Mouse (Mus musculus) common myeloid progenitor, adult 5-6 weeks (primary cell): ENCODE results near the gene Olfr572. TPM values are rescaled to one million over a fixed set of nuclear protein-coding genes. Genes with fewer than 3 reads are reported as not detected.

Experiments used
- ATAC-seq: replicated peaks from 2 replicates; pipeline ENCODE4 v1.8.0; 2016; ENCODE audit warnings: low read depth, mild to moderate bottlenecking, moderate TSS enrichment, inconsistent platforms; ENCODE audit not compliant: poor library complexity, severe bottlenecking
- total RNA-seq: library from RNA; stranded (forward); fragments of 200-1000, 187-1606 nt; gene quantifications from 2 replicates; pipeline ENCODE4 v1.2.3, GENCODE M21; 2017

Olfr572 gene
- not detected in 2 replicates for total RNA-seq

- no peak for ATAC-seq
These were observed at the start of gene Olfr572 for GRCm38 (mm10) chr7:102924109-102924508. TSS of gene Olfr572 (plus strand) at chr7:102924409.

GRCm38 (mm10) chr7:102876822-102877221, 47.4 kb upstream of the Olfr572 start, which contains the start of gene Olfr568:
TSS of gene Olfr568 (plus strand) at chr7:102877122.
- no peak for ATAC-seq

GRCm38 (mm10) chr7:102890782-102891181, 33.4 kb upstream of the Olfr572 start, which contains the start of gene Olfr569:
TSS of gene Olfr569 (minus strand) at chr7:102890882.
- ATAC-seq: no peak

- no peak for ATAC-seq
These were observed 8.9 kb upstream of the Olfr572 start for GRCm38 (mm10) chr7:102915261-102915660.

- ATAC-seq: no peak
These were observed 7.8 kb upstream of the Olfr572 start for GRCm38 (mm10) chr7:102916405-102916804.

GRCm38 (mm10) chr7:102917032-102917875, 7.0 kb upstream of the Olfr572 start, which contains the start of gene Olfr571:
TSS of gene Olfr571 (minus strand) at chr7:102917536.
- ATAC-seq: no peak

GRCm38 (mm10) chr7:102919632-102920031, 4.6 kb upstream of the Olfr572 start:
- peak; percentile 95 for ATAC-seq

GRCm38 (mm10) chr7:102927105-102927504, 2.9 kb downstream of the Olfr572 start:
- peak; percentile 62; the same call in 1 of the 2 replicates for ATAC-seq

GRCm38 (mm10) chr7:102942475-102942874, 18.3 kb downstream of the Olfr572 start, which contains the start of gene Olfr573-ps1:
TSS of gene Olfr573-ps1 (minus strand) at chr7:102942575.
- no peak for ATAC-seq

- ATAC-seq: no peak
These were observed 19.2 kb downstream of the Olfr572 start for GRCm38 (mm10) chr7:102943417-102943816.

- ATAC-seq: no peak
These were observed 24.0 kb downstream of the Olfr572 start, which contains the start of gene Olfr574 for GRCm38 (mm10) chr7:102948167-102948566. TSS of gene Olfr574 (plus strand) at chr7:102948467.

GRCm38 (mm10) chr7:102950732-102951131, 26.5 kb downstream of the Olfr572 start:
- no peak for ATAC-seq

- no peak for ATAC-seq
These were observed 33.9 kb downstream of the Olfr572 start for GRCm38 (mm10) chr7:102958137-102958536.

GRCm38 (mm10) chr7:102958593-102958992, 34.4 kb downstream of the Olfr572 start, which contains the start of gene Olfr575:
TSS of gene Olfr575 (minus strand) at chr7:102958775.
- ATAC-seq: no peak

- ATAC-seq: no peak
These were observed 38.2 kb downstream of the Olfr572 start, which contains the start of gene Olfr576 for GRCm38 (mm10) chr7:102962360-102962759. TSS of gene Olfr576 (plus strand) at chr7:102962660.

- no peak for ATAC-seq
These were observed 50.2 kb downstream of the Olfr572 start for GRCm38 (mm10) chr7:102974399-102974798.

GRCm38 (mm10) chr7:102975843-102976242, 51.6 kb downstream of the Olfr572 start, which contains the start of gene Olfr577:
TSS of gene Olfr577 (minus strand) at chr7:102975943.
- no peak for ATAC-seq
